Mouse (Mus musculus): ENCODE measurements at regions not wholly inside any gene's neighbourhood (a gene's known extent, or its start where the extent isn't known, plus 50 kb on each side); places are given as distances from the start of the nearest gene placed in this dataset.
A peak's percentile ranks its signal among the peaks of the same experiment; 100 is the strongest.

- 8% methylated on average over 15 of the region's 17 CpGs for WGBS
- Histone ChIP-seq H3K4me3 (ENCODE audit: low read length) (peak overlapping the region; percentile 26), H3K9ac (ENCODE audit: low read depth, low read length) (peak overlapping the region; percentile 36), H3K36me3 (ENCODE audit: control insufficient read depth, insufficient read depth, low read length) (no peaks in the 10 kb centered on the region), H3K27me3 (replicated peaks; ENCODE audit: control insufficient read depth, insufficient read depth, low read length) (no peaks in the 10 kb centered on the region), H3K9me3 (ENCODE audit: control insufficient read depth, low read length) (no peaks in the 10 kb centered on the region), H3K4me1 (ENCODE audit: control insufficient read depth, insufficient read depth, low read depth, low read length) (peaks cover 15% of the 10 kb centered on the region), H3K27ac (ENCODE audit: low read depth, low read length) (peak overlapping the region; percentile 82), H3K4me2 (ENCODE audit: low read length) (peak overlapping the region; percentile 51)
- peak; percentile 80 for ATAC-seq
Observed at GRCm38 (mm10) chr13:28544003-28544818, 286.9 kb downstream of the Gm11361 start.

- no peaks in the 10 kb centered on the region for H3K36me3 ChIP-seq (ENCODE audit: control insufficient read depth, insufficient read depth, low read length)
- no peak overlapping the region for H3K27ac ChIP-seq (ENCODE audit: low read depth, low read length)
- H3K4me2 ChIP-seq (ENCODE audit: low read length) = no peak overlapping the region
- 90% methylated on average over 3 of the region's 3 CpGs for WGBS
- peaks cover 2% of the 10 kb centered on the region; the same call in 1 of the 2 replicates for H3K9me3 ChIP-seq (ENCODE audit: control insufficient read depth, low read length)
- H3K4me3 ChIP-seq (ENCODE audit: low read length) = no peak overlapping the region
- no peak for ATAC-seq
- peaks cover 15% of the 10 kb centered on the region for H3K4me1 ChIP-seq (ENCODE audit: control insufficient read depth, insufficient read depth, low read depth, low read length)
- no peak overlapping the region for H3K9ac ChIP-seq (ENCODE audit: low read depth, low read length)
- no peaks in the 10 kb centered on the region for H3K27me3 ChIP-seq (replicated peaks; ENCODE audit: control insufficient read depth, insufficient read depth, low read length)
Observed at GRCm38 (mm10) chr13:28541607-28542006, 284.3 kb downstream of the Gm11361 start.

GRCm38 (mm10) chr13:28533080-28533479 is 275.8 kb downstream of the Gm11361 start:
- no peak overlapping the region for H3K27ac ChIP-seq (ENCODE audit: low read depth, low read length)
- no peak overlapping the region for H3K9ac ChIP-seq (ENCODE audit: low read depth, low read length)
- no peaks in the 10 kb centered on the region; the same call in 1 of the 2 replicates for H3K36me3 ChIP-seq (ENCODE audit: control insufficient read depth, insufficient read depth, low read length)
- H3K9me3 ChIP-seq (ENCODE audit: control insufficient read depth, low read length) = peaks cover 9% of the 10 kb centered on the region
- H3K27me3 ChIP-seq (replicated peaks; ENCODE audit: control insufficient read depth, insufficient read depth, low read length) = no peaks in the 10 kb centered on the region
- peaks cover 12% of the 10 kb centered on the region for H3K4me1 ChIP-seq (ENCODE audit: control insufficient read depth, insufficient read depth, low read depth, low read length)
- 98% methylated on average over 1 of the region's 1 CpGs for WGBS
- no peak overlapping the region for H3K4me3 ChIP-seq (ENCODE audit: low read length)
- no peak overlapping the region for H3K4me2 ChIP-seq (ENCODE audit: low read length)
- no peak for ATAC-seq

- H3K9me3 ChIP-seq (ENCODE audit: control insufficient read depth, low read length) = peaks cover 7% of the 10 kb centered on the region; the same call in 1 of the 2 replicates
- peaks cover 12% of the 10 kb centered on the region for H3K4me1 ChIP-seq (ENCODE audit: control insufficient read depth, insufficient read depth, low read depth, low read length)
- WGBS = 54% methylated on average over 3 of the region's 3 CpGs
- no peaks in the 10 kb centered on the region; the same call in 1 of the 2 replicates for H3K36me3 ChIP-seq (ENCODE audit: control insufficient read depth, insufficient read depth, low read length)
- peak overlapping the region; percentile 51; the same call in 1 of the 2 replicates for H3K27ac ChIP-seq (ENCODE audit: low read depth, low read length)
- H3K27me3 ChIP-seq (replicated peaks; ENCODE audit: control insufficient read depth, insufficient read depth, low read length) = no peaks in the 10 kb centered on the region
- peak; percentile 88 for ATAC-seq
- H3K4me3 ChIP-seq (ENCODE audit: low read length) = no peak overlapping the region
- no peak overlapping the region for H3K4me2 ChIP-seq (ENCODE audit: low read length)
- no peak overlapping the region for H3K9ac ChIP-seq (ENCODE audit: low read depth, low read length)
Observed at GRCm38 (mm10) chr13:28532278-28532677, 274.9 kb downstream of the Gm11361 start.

- no peak overlapping the region for H3K4me2 ChIP-seq (ENCODE audit: low read length)
- H3K27ac ChIP-seq (ENCODE audit: low read depth, low read length) = peak overlapping the region; percentile 51; the same call in 1 of the 2 replicates
- H3K36me3 ChIP-seq (ENCODE audit: control insufficient read depth, insufficient read depth, low read length) = no peaks in the 10 kb centered on the region; the same call in 1 of the 2 replicates
- H3K4me3 ChIP-seq (ENCODE audit: low read length) = no peak overlapping the region
- peak; percentile 35 for ATAC-seq
- no peak overlapping the region for H3K9ac ChIP-seq (ENCODE audit: low read depth, low read length)
- peaks cover 12% of the 10 kb centered on the region for H3K4me1 ChIP-seq (ENCODE audit: control insufficient read depth, insufficient read depth, low read depth, low read length)
- 71% methylated on average over 5 of the region's 5 CpGs for WGBS
- H3K27me3 ChIP-seq (replicated peaks; ENCODE audit: control insufficient read depth, insufficient read depth, low read length) = no peaks in the 10 kb centered on the region
- H3K9me3 ChIP-seq (ENCODE audit: control insufficient read depth, low read length) = peaks cover 7% of the 10 kb centered on the region; the same call in 1 of the 2 replicates
Observed at GRCm38 (mm10) chr13:28531534-28531999, 274.2 kb downstream of the Gm11361 start.

- Histone ChIP-seq H3K9me3 (ENCODE audit: control insufficient read depth, low read length) (peaks cover 7% of the 10 kb centered on the region; the same call in 1 of the 2 replicates), H3K36me3 (ENCODE audit: control insufficient read depth, insufficient read depth, low read length) (no peaks in the 10 kb centered on the region; the same call in 1 of the 2 replicates), H3K4me2 (ENCODE audit: low read length) (no peak overlapping the region), H3K27me3 (replicated peaks; ENCODE audit: control insufficient read depth, insufficient read depth, low read length) (no peaks in the 10 kb centered on the region), H3K27ac (ENCODE audit: low read depth, low read length) (no peak overlapping the region), H3K9ac (ENCODE audit: low read depth, low read length) (no peak overlapping the region), H3K4me1 (ENCODE audit: control insufficient read depth, insufficient read depth, low read depth, low read length) (peaks cover 12% of the 10 kb centered on the region), H3K4me3 (ENCODE audit: low read length) (no peak overlapping the region)
- ATAC-seq = no peak
- WGBS = 93% methylated on average over 3 of the region's 3 CpGs
Observed at GRCm38 (mm10) chr13:28530947-28531346, 273.6 kb downstream of the Gm11361 start.

- Histone ChIP-seq H3K27me3 (replicated peaks; ENCODE audit: control insufficient read depth, insufficient read depth, low read length) (no peaks in the 10 kb centered on the region), H3K4me2 (ENCODE audit: low read length) (no peak overlapping the region), H3K9ac (ENCODE audit: low read depth, low read length) (no peak overlapping the region), H3K36me3 (ENCODE audit: control insufficient read depth, insufficient read depth, low read length) (no peaks in the 10 kb centered on the region; the same call in 1 of the 2 replicates), H3K27ac (ENCODE audit: low read depth, low read length) (no peak overlapping the region), H3K4me1 (ENCODE audit: control insufficient read depth, insufficient read depth, low read depth, low read length) (peaks cover 9% of the 10 kb centered on the region), H3K9me3 (ENCODE audit: control insufficient read depth, low read length) (peaks cover 7% of the 10 kb centered on the region; the same call in 1 of the 2 replicates), H3K4me3 (ENCODE audit: low read length) (no peak overlapping the region)
- ATAC-seq = no peak
- 61% methylated on average over 4 of the region's 4 CpGs for WGBS
Observed at GRCm38 (mm10) chr13:28528898-28529511, 271.7 kb downstream of the Gm11361 start.

- Histone ChIP-seq H3K27me3 (replicated peaks; ENCODE audit: control insufficient read depth, insufficient read depth, low read length) (no peaks in the 10 kb centered on the region), H3K9ac (ENCODE audit: low read depth, low read length) (no peak overlapping the region), H3K4me3 (ENCODE audit: low read length) (no peak overlapping the region), H3K36me3 (ENCODE audit: control insufficient read depth, insufficient read depth, low read length) (no peaks in the 10 kb centered on the region; the same call in 1 of the 2 replicates), H3K4me2 (ENCODE audit: low read length) (no peak overlapping the region), H3K9me3 (ENCODE audit: control insufficient read depth, low read length) (peaks cover 7% of the 10 kb centered on the region; the same call in 1 of the 2 replicates), H3K4me1 (ENCODE audit: control insufficient read depth, insufficient read depth, low read depth, low read length) (no peaks in the 10 kb centered on the region), H3K27ac (ENCODE audit: low read depth, low read length) (no peak overlapping the region)
- no peak for ATAC-seq
- 100% methylated on average over 1 of the region's 1 CpGs for WGBS
Observed at GRCm38 (mm10) chr13:28526299-28526698, 269.0 kb downstream of the Gm11361 start.

GRCm38 (mm10) chr13:28524411-28524810 is 267.1 kb downstream of the Gm11361 start:
- no peak overlapping the region for H3K4me3 ChIP-seq (ENCODE audit: low read length)
- H3K4me1 ChIP-seq (ENCODE audit: control insufficient read depth, insufficient read depth, low read depth, low read length) = no peaks in the 10 kb centered on the region
- 98% methylated on average over 3 of the region's 3 CpGs for WGBS
- H3K36me3 ChIP-seq (ENCODE audit: control insufficient read depth, insufficient read depth, low read length) = no peaks in the 10 kb centered on the region
- H3K27me3 ChIP-seq (replicated peaks; ENCODE audit: control insufficient read depth, insufficient read depth, low read length) = no peaks in the 10 kb centered on the region
- no peak overlapping the region for H3K9ac ChIP-seq (ENCODE audit: low read depth, low read length)
- no peaks in the 10 kb centered on the region for H3K9me3 ChIP-seq (ENCODE audit: control insufficient read depth, low read length)
- no peak overlapping the region for H3K4me2 ChIP-seq (ENCODE audit: low read length)
- no peak overlapping the region for H3K27ac ChIP-seq (ENCODE audit: low read depth, low read length)
- no peak for ATAC-seq
